Mouse (Mus musculus) intestine, embryonic 14.5 days (tissue): ENCODE data around the gene Mvp. TPM values are rescaled to one million over a fixed set of nuclear protein-coding genes. Genes with fewer than 3 reads are reported as not detected.
A peak's percentile ranks its signal among the peaks of the same experiment; 100 is the strongest.

Experiments used
- ATAC-seq: fragments of 200-750 bp; cut with Nextera tagmentation; replicated peaks from 2 replicates; pipeline ENCODE4 v1.8.0; 2017; ENCODE audit warnings: low read depth, moderate number of reproducible peaks, moderate TSS enrichment, moderate library complexity; ENCODE audit not compliant: low FRiP score, low TSS enrichment
- DNase-seq: peaks from one replicate; pipeline ENCODE4 v3.0.0-alpha.2; 2018; ENCODE audit warnings: low spot score
- H3K27ac ChIP-seq: fragments of 300-500 bp; sonication (generic); 2 replicates; pipeline ENCODE4 v1.5.1; 2014; ENCODE audit warnings: low read depth, mild to moderate bottlenecking, control low read depth
- H3K27me3 ChIP-seq: fragments of 300-500 bp; sonication (generic); replicated peaks from 2 replicates; pipeline ENCODE4 v1.6.1; 2014; ENCODE audit warnings: low read length, control low read depth; ENCODE audit not compliant: control insufficient read depth, insufficient read depth
- H3K36me3 ChIP-seq: fragments of 300-500 bp; sonication (generic); 2 replicates; pipeline ENCODE4 v1.6.1; 2014; ENCODE audit warnings: low read length, control low read depth; ENCODE audit not compliant: control insufficient read depth, insufficient read depth
- H3K4me1 ChIP-seq: fragments of 300-500 bp; sonication (generic); replicated peaks from 2 replicates; pipeline ENCODE4 v1.6.1; 2014; ENCODE audit warnings: low read length, control low read depth, mixed read lengths; ENCODE audit not compliant: control insufficient read depth, insufficient read depth
- H3K4me2 ChIP-seq: fragments of 300-500 bp; sonication (generic); 2 replicates; pipeline ENCODE4 v1.6.1; 2014; ENCODE audit warnings: low read length
- H3K4me3 ChIP-seq: fragments of 300-500 bp; sonication (generic); 2 replicates; pipeline ENCODE4 v1.5.1; 2014; ENCODE audit warnings: low read depth, low read length, control low read depth, mixed read lengths
- H3K9ac ChIP-seq: fragments of 300-500 bp; sonication (generic); 2 replicates; pipeline ENCODE4 v1.6.1; 2014; ENCODE audit warnings: mild to moderate bottlenecking, low read length
- H3K9me3 ChIP-seq: fragments of 300-500 bp; sonication (generic); 2 replicates; pipeline ENCODE4 v1.6.1; 2016; ENCODE audit warnings: low read length, control low read depth; ENCODE audit not compliant: control insufficient read depth
- WGBS: fragments of 180-500 bp; shearing (Covaris S2); extraction: QIAGEN DNeasy Blood & Tissue Kit; methylation state at CpG from one replicate; pipeline ENCODE4 v1.1.7; 2014; 5-methylcytosine and 5-hydroxymethylcytosine counted together
- polyA plus RNA-seq: library from polyadenylated mRNA; unstranded; fragments of >200 nt; fragmentation: Nextera tagmentation; extraction: Ambion mirVana; gene quantifications from 2 replicates; pipeline ENCODE4 v1.2.1, GENCODE M21; 2014

The Mvp gene
- 27.4 and 29.6 TPM in 2 replicates for polyA plus RNA-seq

GRCm38 (mm10) chr7:127014320-127014719 is at the start of gene Mvp:
Gene Mvp, minus strand, starts transcription at chr7:127014621.
- Histone ChIP-seq H3K4me1 (peaks cover 29% of the 10 kb centered on the region), H3K4me2 (peak within 1 kb of the TSS; percentile 88), H3K36me3 (peaks cover 25% of the 10 kb centered on the region), H3K4me3 (peak within 1 kb of the TSS; percentile 32), H3K27me3 (no peaks in the 10 kb centered on the region), H3K27ac (0 out of 2 replicates have a peak within 1 kb of the TSS, but pooled peaks have one; percentile 35), H3K9ac (peak within 1 kb of the TSS; percentile 8), H3K9me3 (no peaks in the 10 kb centered on the region)
- DNase-seq, result peak; percentile 69
- WGBS, result 27% methylated on average over 11 of the region's 11 CpGs
- no peak for ATAC-seq

- DNase-seq, result no peak
- H3K4me3 ChIP-seq, result no peak overlapping the region
- H3K9ac ChIP-seq, result no peak overlapping the region
- H3K4me2 ChIP-seq, result no peak overlapping the region
- no peaks in the 10 kb centered on the region for H3K9me3 ChIP-seq
- H3K27ac ChIP-seq, result no peak overlapping the region
- H3K36me3 ChIP-seq, result no peaks in the 10 kb centered on the region
- 69% methylated on average over 5 of the region's 5 CpGs for WGBS
- 0 out of 2 replicates have a peak, but pooled peaks cover 2% of the 10 kb centered on the region for H3K27me3 ChIP-seq
- H3K4me1 ChIP-seq, result no peaks in the 10 kb centered on the region
- no peak for ATAC-seq
Observed at GRCm38 (mm10) chr7:127055026-127055585, 40.7 kb upstream of the Mvp start.

DNA sequence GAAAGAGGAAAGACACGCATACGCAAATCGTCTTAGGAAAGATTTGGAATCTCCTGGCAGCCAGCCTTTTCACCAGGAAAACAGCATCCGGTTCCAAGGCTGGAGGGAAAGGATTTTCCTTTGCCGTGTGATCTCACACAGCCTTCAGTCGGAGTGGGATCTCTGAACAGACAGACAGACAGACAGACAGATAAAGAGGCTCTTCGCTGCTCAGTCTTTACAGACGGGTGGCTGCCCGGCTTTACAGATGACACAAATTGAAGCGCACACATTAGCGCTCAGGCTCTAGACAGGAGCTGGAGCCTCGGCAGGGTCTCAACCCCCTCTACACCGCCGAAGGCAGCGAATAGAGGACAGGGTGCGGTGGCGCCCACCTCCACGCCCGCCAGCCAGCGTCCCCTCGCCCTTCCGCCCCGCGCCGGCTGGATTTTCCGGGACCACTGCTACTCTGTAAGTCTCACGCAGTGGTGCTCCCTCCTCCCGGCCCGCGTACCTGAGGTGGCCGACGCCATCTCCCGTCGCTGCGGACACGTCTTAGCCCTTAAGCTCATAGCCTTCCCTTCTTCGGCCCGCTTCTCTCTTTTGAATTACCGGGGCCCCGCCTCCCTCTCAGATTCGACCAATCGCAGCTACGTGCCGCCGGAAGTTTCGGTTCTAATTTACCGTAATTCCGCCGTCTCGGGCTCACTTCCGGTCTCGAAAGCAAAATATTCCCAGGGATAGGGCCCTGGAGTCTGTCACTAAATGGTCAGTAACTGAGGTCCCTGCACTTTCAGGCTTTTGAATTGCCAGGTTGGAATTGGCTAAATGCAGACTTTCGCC is 27.6 kb upstream of the Mvp start, which contains the start of gene Kif22:
TSS of gene Kif22 (minus strand) at position 621 of the 822 bp plus-strand sequence.
- H3K27me3 ChIP-seq, result no peaks in the 10 kb centered on the region
- peak within 1 kb of the TSS; percentile 89 for H3K4me3 ChIP-seq
- H3K9me3 ChIP-seq, result no peaks in the 10 kb centered on the region
- ATAC-seq (peak; percentile 88), DNase-seq (peak; percentile 92)
- H3K4me2 ChIP-seq, result peak within 1 kb of the TSS; percentile 64
- H3K27ac ChIP-seq, result peak within 1 kb of the TSS; percentile 58
- H3K4me1 ChIP-seq, result peaks cover 13% of the 10 kb centered on the region
- WGBS, result under 1% methylated on average over 53 of the region's 53 CpGs
- H3K36me3 ChIP-seq, result peaks cover 9% of the 10 kb centered on the region; the same call in 1 of the 2 replicates
- peak within 1 kb of the TSS; percentile 78 for H3K9ac ChIP-seq

DNA sequence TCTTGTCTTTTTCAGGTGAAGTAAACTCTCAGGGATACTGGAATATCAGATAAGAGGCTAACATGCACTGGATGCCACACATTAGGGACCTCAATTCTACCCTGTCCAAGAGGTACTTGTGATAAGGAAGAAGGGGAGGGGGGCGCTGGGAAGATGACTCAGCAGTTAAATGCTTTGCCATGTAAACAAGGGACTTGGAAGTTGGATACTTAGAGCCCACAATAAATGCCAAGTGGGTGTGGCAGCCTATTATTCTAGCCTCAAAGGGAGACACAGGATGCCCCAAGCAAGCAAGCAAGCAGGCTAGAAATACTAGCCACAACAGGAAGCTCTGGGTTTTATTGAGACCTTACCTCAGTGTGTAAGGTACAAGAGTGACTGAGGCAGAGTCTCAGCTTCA is 16.8 kb upstream of the Mvp start:
- ATAC-seq, result no peak
- H3K36me3 ChIP-seq, result peaks cover 79% of the 10 kb centered on the region
- H3K9me3 ChIP-seq, result no peaks in the 10 kb centered on the region
- H3K4me2 ChIP-seq, result no peak overlapping the region
- no peak overlapping the region for H3K4me3 ChIP-seq
- no peaks in the 10 kb centered on the region for H3K27me3 ChIP-seq
- no peak for DNase-seq
- no peak overlapping the region for H3K27ac ChIP-seq
- H3K4me1 ChIP-seq, result peaks cover 7% of the 10 kb centered on the region
- H3K9ac ChIP-seq, result no peak overlapping the region
- WGBS, result 82% methylated on average over 1 of the region's 1 CpGs

DNA sequence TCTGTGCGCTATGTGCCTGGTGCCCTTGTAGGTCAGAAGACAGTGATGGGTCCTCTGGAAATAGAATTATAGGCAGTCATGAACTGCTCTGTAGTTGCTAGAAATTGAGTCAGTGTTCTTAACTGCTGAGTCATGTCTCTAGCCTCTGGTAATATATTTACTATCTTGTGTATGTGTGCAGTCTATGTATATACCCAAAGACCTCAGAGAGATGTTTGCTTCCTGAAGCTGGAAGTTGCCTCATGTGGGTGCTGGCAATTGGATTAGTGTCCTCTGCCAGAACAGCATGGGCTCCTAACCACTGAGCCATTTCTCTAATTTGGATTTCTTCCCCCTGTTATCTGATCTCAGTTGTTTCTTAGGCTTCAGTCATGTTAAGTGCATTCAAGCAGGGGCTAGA is 15.8 kb upstream of the Mvp start:
- ATAC-seq (no peak), DNase-seq (no peak)
- Histone ChIP-seq H3K36me3 (peaks cover 72% of the 10 kb centered on the region), H3K4me2 (no peak overlapping the region), H3K4me1 (peaks cover 7% of the 10 kb centered on the region), H3K27ac (no peak overlapping the region), H3K9ac (no peak overlapping the region), H3K27me3 (no peaks in the 10 kb centered on the region), H3K4me3 (no peak overlapping the region), H3K9me3 (no peaks in the 10 kb centered on the region)
- 96% methylated on average over 1 of the region's 1 CpGs for WGBS

DNA sequence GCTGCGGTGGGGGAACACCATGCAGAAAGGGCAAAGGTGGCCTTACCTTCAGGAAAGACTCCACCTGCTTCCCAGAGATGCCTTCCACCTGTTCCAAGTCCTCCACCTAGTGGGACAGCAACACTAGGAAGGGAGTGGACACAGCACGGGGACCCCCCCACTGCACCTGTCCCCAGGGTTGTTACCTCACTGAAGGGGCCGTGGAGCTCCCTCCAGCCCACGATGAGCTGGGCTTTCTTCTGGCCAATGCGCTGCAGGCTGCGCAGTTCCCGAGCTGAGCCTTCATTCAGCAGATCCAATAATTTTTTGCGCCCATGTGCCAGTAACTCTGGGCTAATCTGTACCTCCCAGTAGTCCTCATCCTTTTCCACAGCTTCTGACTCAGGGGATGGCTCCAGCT is 13.5 kb upstream of the Mvp start:
- no peak for DNase-seq
- no peaks in the 10 kb centered on the region for H3K27me3 ChIP-seq
- H3K27ac ChIP-seq, result peak overlapping the region; percentile 98
- peak overlapping the region; percentile 91 for H3K4me3 ChIP-seq
- no peaks in the 10 kb centered on the region for H3K9me3 ChIP-seq
- ATAC-seq, result no peak
- peak overlapping the region; percentile 68 for H3K4me2 ChIP-seq
- peaks cover 24% of the 10 kb centered on the region for H3K4me1 ChIP-seq
- H3K36me3 ChIP-seq, result peaks cover 65% of the 10 kb centered on the region
- 57% methylated on average over 8 of the region's 8 CpGs for WGBS
- H3K9ac ChIP-seq, result peak overlapping the region; percentile 48

DNA sequence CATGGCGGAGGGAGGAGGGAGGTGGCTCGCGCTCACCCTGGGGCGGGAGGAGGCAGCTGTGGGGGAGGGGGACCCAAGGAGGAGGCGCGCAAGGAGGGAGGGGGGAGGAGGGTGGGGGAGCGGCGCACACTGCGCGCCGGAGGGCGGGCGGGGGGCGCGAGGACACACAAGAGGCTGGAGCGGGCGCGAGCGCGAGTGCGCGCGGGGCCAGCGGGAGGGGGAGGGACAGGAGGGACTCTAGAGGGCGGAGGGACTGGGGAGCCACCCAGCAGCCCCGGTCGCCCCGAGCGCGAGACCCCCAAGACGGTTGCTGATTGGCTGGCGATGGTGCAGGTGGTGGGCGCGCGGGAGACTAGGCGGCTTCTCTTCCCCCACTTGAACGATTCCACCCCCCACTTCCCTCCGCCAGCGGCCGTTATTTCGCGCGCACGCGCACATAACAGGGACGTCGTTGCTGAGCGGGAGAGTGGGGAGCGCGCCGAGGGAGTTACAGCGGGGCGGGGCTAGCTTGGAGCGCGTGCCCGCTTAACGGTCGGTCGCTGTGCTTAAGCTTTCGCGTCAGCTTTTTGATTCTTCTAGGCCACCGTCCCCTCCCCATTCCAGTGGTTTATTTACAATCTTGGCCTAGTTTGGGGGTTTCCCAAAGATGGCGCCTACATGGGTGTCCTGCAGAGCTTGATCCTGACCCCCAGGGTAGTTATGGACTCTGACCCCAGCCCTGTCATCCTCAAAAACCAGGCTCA is 12.7 kb upstream of the Mvp start, which contains the start of gene Maz:
TSS of gene Maz (minus strand) at position 54 of the 743 bp plus-strand sequence.
- peak; percentile 98 for DNase-seq
- peak within 1 kb of the TSS; percentile 98 for H3K27ac ChIP-seq
- peaks cover 65% of the 10 kb centered on the region for H3K36me3 ChIP-seq
- no peaks in the 10 kb centered on the region for H3K27me3 ChIP-seq
- peak within 1 kb of the TSS; percentile 98 for H3K9ac ChIP-seq
- H3K4me3 ChIP-seq, result peak within 1 kb of the TSS; percentile 91
- under 1% methylated on average over 43 of the region's 63 CpGs for WGBS
- H3K4me1 ChIP-seq, result peaks cover 27% of the 10 kb centered on the region
- H3K4me2 ChIP-seq, result peak within 1 kb of the TSS; percentile 99
- ATAC-seq, result peak; percentile 88
- no peaks in the 10 kb centered on the region for H3K9me3 ChIP-seq

DNA sequence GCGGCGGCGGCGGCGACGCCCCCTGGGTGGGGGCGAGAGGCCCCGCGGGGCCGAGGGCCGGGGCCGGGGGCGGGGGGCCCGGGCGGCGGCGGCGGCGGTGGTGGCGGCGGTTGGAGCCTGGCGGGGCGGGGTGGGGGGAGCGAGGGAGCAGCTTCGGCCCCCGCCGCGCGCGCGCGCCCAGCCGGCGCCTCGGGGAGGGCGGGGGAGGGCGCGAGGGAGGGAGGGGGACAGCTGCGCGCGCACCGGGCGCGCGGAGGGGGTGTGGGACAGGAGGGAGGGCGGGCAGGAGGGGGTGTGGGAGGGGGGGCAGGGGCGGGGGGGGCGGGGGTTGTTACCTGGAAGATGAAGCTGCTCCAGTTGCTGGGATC is 12.2 kb upstream of the Mvp start:
- peaks cover 64% of the 10 kb centered on the region for H3K36me3 ChIP-seq
- H3K9ac ChIP-seq, result peak overlapping the region; percentile 98
- H3K27ac ChIP-seq, result peak overlapping the region; percentile 98
- 23% methylated on average over 3 of the region's 48 CpGs for WGBS
- H3K4me1 ChIP-seq, result peaks cover 33% of the 10 kb centered on the region
- no peak for DNase-seq
- H3K4me2 ChIP-seq, result peak overlapping the region; percentile 99
- no peaks in the 10 kb centered on the region for H3K27me3 ChIP-seq
- no peak for ATAC-seq
- peak overlapping the region; percentile 91 for H3K4me3 ChIP-seq
- no peaks in the 10 kb centered on the region for H3K9me3 ChIP-seq
